Mouse (Mus musculus) heart, embryonic 13.5 days (tissue): ENCODE measurements around the gene Gmpr. TPM values are rescaled to one million over a fixed set of nuclear protein-coding genes. Genes with fewer than 3 reads are reported as not detected.
A peak's percentile ranks its signal among the peaks of the same experiment; 100 is the strongest.

Experiments used
- ATAC-seq: fragments of 200-750 bp; cut with Nextera tagmentation; 2 replicates; pipeline ENCODE4 v1.8.0; 2017; ENCODE audit warnings: moderate TSS enrichment; ENCODE audit not compliant: insufficient number of reproducible peaks, low FRiP score, low TSS enrichment; ENCODE audit errors: extremely low read depth
- H3K27ac ChIP-seq: fragments of 300-500 bp; sonication (generic); replicated peaks from 2 replicates; pipeline ENCODE4 v1.5.1; 2015; ENCODE audit warnings: moderate library complexity, mild to moderate bottlenecking, inconsistent platforms
- H3K27me3 ChIP-seq: fragments of 300-500 bp; sonication (generic); replicated peaks from 2 replicates; pipeline ENCODE4 v1.6.1; 2015; ENCODE audit warnings: mild to moderate bottlenecking, inconsistent platforms
- H3K36me3 ChIP-seq: fragments of 300-500 bp; sonication (generic); 2 replicates; pipeline ENCODE4 v1.6.1; 2015; ENCODE audit warnings: mild to moderate bottlenecking, inconsistent platforms
- H3K4me1 ChIP-seq: fragments of 300-500 bp; sonication (generic); 2 replicates; pipeline ENCODE4 v1.6.1; 2015; ENCODE audit warnings: inconsistent platforms
- H3K4me2 ChIP-seq: fragments of 300-500 bp; sonication (generic); 2 replicates; pipeline ENCODE4 v1.6.1; 2015; ENCODE audit warnings: inconsistent platforms, mild to moderate bottlenecking, moderate library complexity
- H3K4me3 ChIP-seq: fragments of 300-500 bp; sonication (generic); 2 replicates; pipeline ENCODE4 v1.5.1; 2015; ENCODE audit warnings: moderate library complexity, mild to moderate bottlenecking, inconsistent platforms
- H3K9ac ChIP-seq: fragments of 300-500 bp; sonication (generic); 2 replicates; pipeline ENCODE4 v1.6.1; 2015; ENCODE audit warnings: inconsistent platforms, mild to moderate bottlenecking, moderate library complexity
- H3K9me3 ChIP-seq: fragments of 300-500 bp; sonication (generic); 2 replicates; pipeline ENCODE4 v1.6.1; 2016; ENCODE audit warnings: inconsistent platforms
- WGBS: fragments of 180-500 bp; shearing (Covaris S2); methylation state at CpG from one replicate; pipeline ENCODE4 v1.1.7; 2015; ENCODE audit warnings: mixed read lengths; 5-methylcytosine and 5-hydroxymethylcytosine counted together
- polyA plus RNA-seq: library from polyadenylated mRNA; unstranded; fragments of >200 nt; fragmentation: Nextera tagmentation; extraction: Ambion mirVana; gene quantifications from 2 replicates; pipeline ENCODE4 v1.2.1, GENCODE M21; 2015

The Gmpr gene
- polyA plus RNA-seq, 1 experiment from 2014 or later = 179 TPM

DNA sequence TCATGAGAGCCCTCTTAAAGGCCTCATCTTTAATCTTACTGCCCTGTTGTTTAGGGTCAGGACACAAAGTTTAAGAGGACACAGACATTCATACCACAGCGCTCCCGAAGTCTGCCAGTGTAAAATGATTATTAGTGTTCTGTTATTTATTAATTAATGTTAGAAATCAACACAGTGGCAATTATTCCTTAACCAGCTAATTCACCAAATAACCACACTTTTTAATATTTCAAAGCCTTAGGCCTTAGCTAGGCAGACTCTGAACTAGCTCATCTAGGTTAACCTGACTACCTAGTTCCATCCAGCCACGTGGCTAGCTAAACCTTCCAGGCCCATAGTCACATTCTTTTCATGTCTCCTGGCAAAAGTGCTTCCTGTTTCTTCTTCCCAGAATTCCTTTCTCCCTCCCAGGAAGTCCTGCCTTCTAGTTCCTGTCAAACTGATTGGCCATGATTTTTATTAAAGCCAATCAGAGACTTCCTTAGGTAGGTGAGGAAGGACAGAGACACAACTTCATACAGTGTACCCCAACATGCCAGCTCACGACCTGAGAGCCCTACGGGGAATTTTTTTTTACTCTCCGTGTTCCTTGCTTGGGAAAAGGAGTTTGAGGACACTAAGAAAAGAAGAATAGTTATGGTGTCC, 17.7 kb downstream of the Gmpr start:
- H3K9ac ChIP-seq = no peak overlapping the region
- no peaks in the 10 kb centered on the region for H3K9me3 ChIP-seq
- no peak overlapping the region for H3K27ac ChIP-seq
- H3K4me1 ChIP-seq = peaks cover 57% of the 10 kb centered on the region
- H3K36me3 ChIP-seq = peaks cover 68% of the 10 kb centered on the region
- ATAC-seq = no peak
- no peak overlapping the region for H3K4me3 ChIP-seq
- H3K4me2 ChIP-seq = no peak overlapping the region
- H3K27me3 ChIP-seq = no peaks in the 10 kb centered on the region
- 91% methylated on average over 6 of the region's 6 CpGs for WGBS

DNA sequence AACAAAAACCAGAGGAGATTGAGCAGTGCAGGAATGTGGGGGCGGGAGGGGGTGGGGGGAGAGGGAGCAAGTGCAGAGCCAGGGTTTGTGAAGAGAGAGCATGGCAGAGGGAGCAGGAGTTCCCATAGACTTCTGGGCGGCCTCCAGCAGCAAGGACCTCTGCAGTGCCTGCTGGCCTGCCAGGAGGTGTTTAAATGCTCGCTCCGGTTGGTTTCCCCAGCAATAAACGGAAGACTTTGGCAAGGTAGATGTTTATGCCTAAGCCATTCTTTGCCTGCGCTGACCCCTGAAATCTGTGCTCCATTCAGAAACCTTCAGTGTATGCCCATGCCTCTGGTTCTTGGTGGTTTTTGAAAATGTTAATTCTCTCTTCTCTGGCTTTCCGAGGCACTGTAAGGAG, 19.0 kb downstream of the Gmpr start:
- 70% methylated on average over 7 of the region's 7 CpGs for WGBS
- H3K27ac ChIP-seq = peak overlapping the region; percentile 98
- ATAC-seq = no peak

GRCm38 (mm10) chr13:45527232-45527964, 20.2 kb downstream of the Gmpr start:
- H3K4me1 ChIP-seq = peaks cover 80% of the 10 kb centered on the region
- ATAC-seq = 0 out of 2 replicates have a peak, but pooled peaks have one; percentile 15
- WGBS = 36% methylated on average over 11 of the region's 11 CpGs

More for the DNA sequence above, 19.0 kb downstream of the Gmpr start:
- Histone ChIP-seq H3K4me3 (no peak overlapping the region), H3K9me3 (no peaks in the 10 kb centered on the region), H3K9ac (peak overlapping the region; percentile 20), H3K4me1 (peaks cover 69% of the 10 kb centered on the region), H3K4me2 (no peak overlapping the region), H3K36me3 (peaks cover 56% of the 10 kb centered on the region), H3K27me3 (no peaks in the 10 kb centered on the region)

DNA sequence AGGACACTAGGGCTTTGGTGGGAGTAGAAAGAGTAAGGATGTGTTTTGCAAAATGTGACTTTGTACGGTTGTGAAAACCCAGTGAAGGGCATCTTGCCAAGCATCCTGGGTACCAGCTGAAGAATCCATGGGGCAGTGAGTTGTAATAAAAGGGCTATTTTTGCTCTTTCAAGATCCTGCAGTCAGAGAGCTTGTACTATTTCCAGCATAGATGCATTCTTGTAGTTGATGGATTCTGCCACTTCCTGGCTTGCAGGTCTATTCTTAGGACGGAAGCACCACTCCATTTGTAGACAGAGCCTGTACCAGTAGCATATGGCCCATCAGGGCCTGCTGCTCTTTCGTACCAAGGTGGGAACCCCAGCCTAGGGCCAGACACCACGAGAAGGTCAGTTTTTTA, 21.5 kb downstream of the Gmpr start:
- 0 out of 2 replicates have a peak overlapping the region, but pooled peaks have one; percentile 51 for H3K9ac ChIP-seq
- H3K4me3 ChIP-seq = no peak overlapping the region
- H3K27ac ChIP-seq = peak overlapping the region; percentile 98
- H3K36me3 ChIP-seq = peaks cover 48% of the 10 kb centered on the region
- no peaks in the 10 kb centered on the region for H3K9me3 ChIP-seq
- 45% methylated on average over 4 of the region's 4 CpGs for WGBS
- H3K27me3 ChIP-seq = no peaks in the 10 kb centered on the region
- H3K4me1 ChIP-seq = peaks cover 89% of the 10 kb centered on the region
- no peak for ATAC-seq
- H3K4me2 ChIP-seq = peak overlapping the region; percentile 20; the same call in 1 of the 2 replicates

More at GRCm38 (mm10) chr13:45527232-45527964, 20.2 kb downstream of the Gmpr start:
- peaks cover 50% of the 10 kb centered on the region for H3K36me3 ChIP-seq
- H3K4me3 ChIP-seq = no peak overlapping the region
- peak overlapping the region; percentile 98 for H3K27ac ChIP-seq
- no peaks in the 10 kb centered on the region for H3K27me3 ChIP-seq
- H3K9me3 ChIP-seq = no peaks in the 10 kb centered on the region
- H3K4me2 ChIP-seq = peak overlapping the region; percentile 31
- H3K9ac ChIP-seq = peak overlapping the region; percentile 20; the same call in 1 of the 2 replicates

DNA sequence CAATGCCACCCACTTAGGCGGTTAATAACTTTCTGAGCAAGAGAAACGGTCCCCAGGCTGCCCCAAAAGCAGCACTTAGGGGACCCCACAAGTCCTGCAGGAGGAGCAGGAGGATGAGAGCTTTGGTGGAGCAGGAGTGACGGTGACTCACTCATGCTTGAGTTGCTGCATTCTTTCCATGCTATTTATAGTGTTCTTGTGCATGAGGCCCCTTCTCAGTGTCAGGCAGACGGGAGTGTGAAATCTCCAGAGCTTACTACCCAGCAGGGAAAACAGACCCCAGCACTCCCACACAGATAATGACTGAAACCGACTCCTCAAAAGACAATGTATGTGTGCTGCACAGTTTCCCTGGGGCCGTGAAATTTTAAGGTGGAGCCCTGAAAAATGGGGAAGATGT, 23.5 kb downstream of the Gmpr start:
- WGBS = 16% methylated on average over 6 of the region's 6 CpGs
- H3K9me3 ChIP-seq = no peaks in the 10 kb centered on the region
- peaks cover 93% of the 10 kb centered on the region for H3K4me1 ChIP-seq
- H3K4me3 ChIP-seq = no peak overlapping the region
- H3K36me3 ChIP-seq = peaks cover 39% of the 10 kb centered on the region
- no peaks in the 10 kb centered on the region for H3K27me3 ChIP-seq
- H3K4me2 ChIP-seq = peak overlapping the region; percentile 51
- peak overlapping the region; percentile 71 for H3K9ac ChIP-seq
- peak overlapping the region; percentile 98 for H3K27ac ChIP-seq
- 0 out of 2 replicates have a peak, but pooled peaks have one; percentile 64 for ATAC-seq

GRCm38 (mm10) chr13:45535731-45536453, 28.6 kb downstream of the Gmpr start:
- Histone ChIP-seq H3K4me1 (peaks cover 88% of the 10 kb centered on the region), H3K4me2 (no peak overlapping the region), H3K9me3 (no peaks in the 10 kb centered on the region), H3K4me3 (no peak overlapping the region), H3K27ac (peak overlapping the region; percentile 91), H3K27me3 (no peaks in the 10 kb centered on the region), H3K36me3 (peaks cover 47% of the 10 kb centered on the region), H3K9ac (peak overlapping the region; percentile 53)
- WGBS = 63% methylated on average over 9 of the region's 9 CpGs
- no peak for ATAC-seq

- Histone ChIP-seq H3K9ac (no peak overlapping the region), H3K36me3 (peaks cover 57% of the 10 kb centered on the region), H3K4me2 (no peak overlapping the region), H3K27me3 (no peaks in the 10 kb centered on the region), H3K4me3 (no peak overlapping the region), H3K4me1 (peaks cover 76% of the 10 kb centered on the region), H3K27ac (peak overlapping the region; percentile 91), H3K9me3 (no peaks in the 10 kb centered on the region)
- ATAC-seq = no peak; the same call in 1 of the 2 replicates
- 26% methylated on average over 9 of the region's 9 CpGs for WGBS
Measured at GRCm38 (mm10) chr13:45537110-45537509, 29.9 kb downstream of the Gmpr start.

- H3K27me3 ChIP-seq = no peaks in the 10 kb centered on the region
- H3K4me2 ChIP-seq = peak overlapping the region; percentile 72
- peak overlapping the region; percentile 73 for H3K9ac ChIP-seq
- H3K4me3 ChIP-seq = no peak overlapping the region
- H3K36me3 ChIP-seq = peaks cover 57% of the 10 kb centered on the region
- H3K27ac ChIP-seq = peak overlapping the region; percentile 84
- ATAC-seq = no peak
- WGBS = 45% methylated on average over 9 of the region's 9 CpGs
- H3K9me3 ChIP-seq = no peaks in the 10 kb centered on the region
- peaks cover 66% of the 10 kb centered on the region for H3K4me1 ChIP-seq
Measured at GRCm38 (mm10) chr13:45538091-45538490, 30.8 kb downstream of the Gmpr start.

- H3K9ac ChIP-seq = peak overlapping the region; percentile 73
- H3K4me2 ChIP-seq = peak overlapping the region; percentile 72
- peak; percentile 43; the same call in 1 of the 2 replicates for ATAC-seq
- whole genome bisulfite sequencing = 13% methylated on average over 10 of the region's 10 CpGs
- peak overlapping the region; percentile 84 for H3K27ac ChIP-seq
- H3K4me3 ChIP-seq = peak overlapping the region; percentile 46
- no peaks in the 10 kb centered on the region for H3K27me3 ChIP-seq
- H3K9me3 ChIP-seq = no peaks in the 10 kb centered on the region
- H3K36me3 ChIP-seq = peaks cover 57% of the 10 kb centered on the region
- H3K4me1 ChIP-seq = peaks cover 63% of the 10 kb centered on the region
Measured at GRCm38 (mm10) chr13:45538532-45539204, 31.4 kb downstream of the Gmpr start.

DNA sequence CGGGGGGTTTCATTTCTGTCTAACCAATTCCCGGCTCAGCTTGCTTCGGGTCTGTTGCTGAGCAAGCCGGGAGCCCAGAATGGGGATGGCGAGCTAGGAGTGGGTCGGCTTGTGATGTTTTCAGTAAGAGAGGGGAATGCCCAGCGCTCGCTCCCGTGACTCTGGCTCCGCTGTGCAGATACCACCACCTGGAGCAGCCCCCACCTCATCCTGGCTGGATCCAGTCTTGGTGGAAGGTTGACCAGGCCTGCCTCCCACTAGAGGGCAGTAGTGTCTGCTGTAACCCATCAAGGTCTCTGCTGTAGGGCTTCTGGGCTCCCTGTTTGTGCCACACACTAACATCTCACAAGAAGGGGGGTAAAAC, 31.9 kb downstream of the Gmpr start:
- 9% methylated on average over 10 of the region's 10 CpGs for WGBS
- H3K36me3 ChIP-seq = peaks cover 59% of the 10 kb centered on the region
- peak overlapping the region; percentile 46 for H3K4me3 ChIP-seq
- H3K9ac ChIP-seq = peak overlapping the region; percentile 73
- no peaks in the 10 kb centered on the region for H3K27me3 ChIP-seq
- H3K4me1 ChIP-seq = peaks cover 59% of the 10 kb centered on the region
- H3K27ac ChIP-seq = peak overlapping the region; percentile 84
- H3K9me3 ChIP-seq = no peaks in the 10 kb centered on the region
- ATAC-seq = peak; percentile 58; the same call in 1 of the 2 replicates
- peak overlapping the region; percentile 72 for H3K4me2 ChIP-seq
